Mouse (Mus musculus) E14TG2a.4 (cell line): ENCODE results near the gene Rps10.

Source experiments
- CTCF ChIP-seq: conservative IDR thresholded peaks from 2 replicates; pipeline ENCODE4 v1.5.1; 2014; ENCODE audit warnings: low read length
- NANOG ChIP-seq: IDR thresholded peaks from 2 replicates; pipeline ENCODE4 v1.6.1; 2014; ENCODE audit warnings: borderline replicate concordance, low read length, mixed read lengths
- POU5F1 ChIP-seq: IDR thresholded peaks from 2 replicates; pipeline ENCODE4 v1.6.1; 2014; ENCODE audit warnings: low read length, borderline replicate concordance

DNA sequence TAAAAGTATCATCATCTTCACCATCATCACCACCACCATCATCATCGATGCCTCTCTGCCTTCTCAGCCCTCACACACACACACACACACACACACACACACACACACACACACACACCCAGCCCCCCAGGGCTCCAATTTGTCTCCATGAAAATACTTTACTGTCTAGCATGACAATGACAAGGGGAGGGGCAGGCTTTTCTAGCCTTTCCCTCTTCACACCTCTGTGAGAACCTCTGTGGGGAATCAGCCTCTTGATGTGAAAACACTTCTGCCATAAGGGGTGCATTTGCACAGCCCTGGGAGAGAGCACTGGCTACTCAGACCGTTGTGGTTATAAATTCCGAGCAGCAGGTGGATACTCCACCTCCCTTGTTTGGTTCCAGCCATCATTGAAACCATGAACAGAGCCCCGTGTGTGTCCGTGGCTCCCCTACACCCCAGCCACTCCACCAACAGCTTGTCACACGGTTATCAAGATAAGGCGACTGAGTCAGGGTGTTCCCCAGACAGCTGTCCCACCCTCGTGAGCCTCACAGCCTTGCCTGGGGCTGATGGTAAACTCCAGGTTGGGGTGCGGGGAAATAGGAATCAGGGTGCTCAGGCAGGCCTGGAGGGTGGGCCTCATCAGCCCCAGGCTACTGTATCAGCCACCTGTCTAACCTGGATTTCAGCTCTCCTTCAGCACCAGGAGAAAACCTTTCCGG lies 16.9 kb upstream of the Rps10 start:
- TF ChIP-seq CTCF: no peak
- no peak for TF ChIP-seq POU5F1
- TF ChIP-seq NANOG: no peak
